Mouse (Mus musculus) heart, embryonic 13.5 days (tissue): ENCODE measurements around the gene Itih1. TPM values are rescaled to one million over a fixed set of nuclear protein-coding genes. Genes with fewer than 3 reads are reported as not detected.

Source experiments
- polyA plus RNA-seq: library from polyadenylated mRNA; unstranded; fragments of >200 nt; fragmentation: Nextera tagmentation; extraction: Ambion mirVana; gene quantifications from 2 replicates; pipeline ENCODE4 v1.2.1, GENCODE M21; 2015

Itih1 gene
- polyA plus RNA-seq, 1 experiment from 2014 or later: 0.15 TPM

Other genes with a start within 250 kb of the Itih1 start
- 7.8 and 11.0 TPM in 2 replicates for gene Sfmbt1, start 228.4 kb downstream of the Itih1 start, polyA plus RNA-seq
- 14.7 and 15.0 TPM in 2 replicates for gene Tmem110, start 117.7 kb downstream of the Itih1 start, polyA plus RNA-seq
- 2.5 and 2.6 TPM in 2 replicates for gene Mustn1, start 64.1 kb downstream of the Itih1 start, polyA plus RNA-seq
- 0.12 and 1.1 TPM in 2 replicates for gene Itih4, start 56.8 kb downstream of the Itih1 start, polyA plus RNA-seq
- 1.5 and 5.1 TPM in 2 replicates for gene Itih3, start 19.5 kb downstream of the Itih1 start, polyA plus RNA-seq
- 4.7 and 4.9 TPM in 2 replicates for gene Nek4, start 8.1 kb upstream of the Itih1 start, polyA plus RNA-seq
- gene Glt8d1, start 58.1 kb upstream of the Itih1 start, polyA plus RNA-seq: 46.8 and 51.9 TPM in 2 replicates
- gene Spcs1, start 58.4 kb upstream of the Itih1 start, polyA plus RNA-seq: 340 and 382 TPM in 2 replicates
- gene Pbrm1, start 75.8 kb upstream of the Itih1 start, polyA plus RNA-seq: 93.0 and 102 TPM in 2 replicates
- 61.2 and 64.9 TPM in 2 replicates for gene Gnl3, start 75.9 kb upstream of the Itih1 start, polyA plus RNA-seq
- gene Smim4, start 185.7 kb upstream of the Itih1 start, polyA plus RNA-seq: 78.4 and 81.9 TPM in 2 replicates
- 300 and 318 TPM in 2 replicates for gene Nt5dc2, start 187.8 kb upstream of the Itih1 start, polyA plus RNA-seq
- 43.2 and 49.5 TPM in 2 replicates for gene Stab1, start 225.4 kb upstream of the Itih1 start, polyA plus RNA-seq